Mouse (Mus musculus) midbrain, embryonic 10.5 days (tissue): Measurements from ENCODE around the gene Klk7. TPM values are rescaled to one million over a fixed set of nuclear protein-coding genes. Genes with fewer than 3 reads are reported as not detected.

Source experiments
- DNase-seq: peaks from one replicate; pipeline ENCODE4 v3.0.0-alpha.2; 2017; ENCODE audit warnings: low spot score
- H3K27ac ChIP-seq: fragments of 300-500 bp; sonication (generic); replicated peaks from 2 replicates; pipeline ENCODE4 v1.5.1; 2016; ENCODE audit warnings: mild to moderate bottlenecking
- H3K27me3 ChIP-seq: fragments of 300-500 bp; sonication (generic); 2 replicates; pipeline ENCODE4 v1.6.1; 2016; ENCODE audit warnings: low read depth, mild to moderate bottlenecking; ENCODE audit not compliant: poor library complexity, severe bottlenecking
- H3K36me3 ChIP-seq: fragments of 300-500 bp; sonication (generic); 2 replicates; pipeline ENCODE4 v1.6.1; 2016; ENCODE audit warnings: mild to moderate bottlenecking, moderate library complexity
- H3K4me1 ChIP-seq: fragments of 300-500 bp; sonication (generic); 2 replicates; pipeline ENCODE4 v1.6.1; 2016
- H3K4me3 ChIP-seq: fragments of 300-500 bp; sonication (generic); 2 replicates; pipeline ENCODE4 v1.5.1; 2016; ENCODE audit warnings: mild to moderate bottlenecking, moderate library complexity
- H3K9me3 ChIP-seq: fragments of 300-500 bp; sonication (generic); replicated peaks from 2 replicates; pipeline ENCODE4 v1.6.1; 2016; ENCODE audit warnings: mild to moderate bottlenecking
- WGBS: fragments of 180-500 bp; shearing (Covaris S2); methylation state at CpG from one replicate; pipeline ENCODE4 v1.1.7; 2016; 5-methylcytosine and 5-hydroxymethylcytosine counted together
- polyA plus RNA-seq: library from polyadenylated mRNA; unstranded; fragments of >200 nt; fragmentation: Nextera tagmentation; extraction: Ambion mirVana; gene quantifications from 2 replicates; pipeline ENCODE4 v1.2.1, GENCODE M21; 2016

Gene Klk7
- polyA plus RNA-seq, 1 experiment from 2014 or later = not detected

- H3K36me3 ChIP-seq = no peaks in the 10 kb centered on the region
- H3K4me1 ChIP-seq = peaks cover 12% of the 10 kb centered on the region
- 45% methylated on average over 8 of the region's 8 CpGs for WGBS
- no peak overlapping the region for H3K4me3 ChIP-seq
- H3K27me3 ChIP-seq = no peaks in the 10 kb centered on the region
- no peak overlapping the region for H3K27ac ChIP-seq
- H3K9me3 ChIP-seq = 0 out of 2 replicates have a peak, but pooled peaks cover 4% of the 10 kb centered on the region
- DNase-seq = no peak
These were observed 49.3 kb downstream of the Klk7 start for GRCm38 (mm10) chr7:43860411-43860810.

Other genes with a start within 250 kb of the Klk7 start
- 4.7 and 5.9 TPM in 2 replicates for gene Zfp658, start 249.0 kb upstream of the Klk7 start, polyA plus RNA-seq
- gene Zfp719, start 231.7 kb upstream of the Klk7 start, polyA plus RNA-seq = 14.6 and 16.6 TPM in 2 replicates
- gene Zfp819, start 204.1 kb upstream of the Klk7 start, polyA plus RNA-seq = 0.87 and 1.6 TPM in 2 replicates
- gene Ceacam18, start 176.6 kb upstream of the Klk7 start, polyA plus RNA-seq = not detected in 2 replicates
- 0.16 and 0.66 TPM in 2 replicates for gene Siglece, start 151.1 kb upstream of the Klk7 start, polyA plus RNA-seq
- gene Ctu1, start 139.3 kb upstream of the Klk7 start, polyA plus RNA-seq = 17.4 and 17.5 TPM in 2 replicates
- gene Klk14, start 120.9 kb upstream of the Klk7 start, polyA plus RNA-seq = not detected in 2 replicates
- gene Klk13, start 98.7 kb upstream of the Klk7 start, polyA plus RNA-seq = 0.21 and 0.33 TPM in 2 replicates
- gene Klk12, start 42.4 kb upstream of the Klk7 start, polyA plus RNA-seq = not detected in 2 replicates
- gene Klk11, start 36.7 kb upstream of the Klk7 start, polyA plus RNA-seq = not detected in 2 replicates
- gene Klk10, start 30.3 kb upstream of the Klk7 start, polyA plus RNA-seq = 0.19 and 0.36 TPM in 2 replicates
- gene Klk9, start 19.4 kb upstream of the Klk7 start, polyA plus RNA-seq = not detected in 2 replicates
- 9.5 and 10.0 TPM in 2 replicates for gene Klk8, start 13.7 kb upstream of the Klk7 start, polyA plus RNA-seq
- gene Klk6, start 13.2 kb downstream of the Klk7 start, polyA plus RNA-seq = not detected in 2 replicates
- gene Klk5, start 30.7 kb downstream of the Klk7 start, polyA plus RNA-seq = 0.17 TPM in 1 of 2 replicates, not detected in the other
- not detected in 2 replicates for gene Klk4, start 69.9 kb downstream of the Klk7 start, polyA plus RNA-seq
- not detected in 2 replicates for gene Klk15, start 122.4 kb downstream of the Klk7 start, polyA plus RNA-seq
- gene Klk1b8, start 139.4 kb downstream of the Klk7 start, polyA plus RNA-seq = not detected in 2 replicates
- not detected in 2 replicates for gene Klk1b1, start 155.5 kb downstream of the Klk7 start, polyA plus RNA-seq
- not detected in 2 replicates for gene Klk1b9, start 164.8 kb downstream of the Klk7 start, polyA plus RNA-seq
- not detected in 2 replicates for gene Klk1b11, start 184.6 kb downstream of the Klk7 start, polyA plus RNA-seq
- gene Klk1b26, start 200.9 kb downstream of the Klk7 start, polyA plus RNA-seq = not detected in 2 replicates
- gene Klk1b27, start 241.0 kb downstream of the Klk7 start, polyA plus RNA-seq = not detected in 2 replicates